Mouse (Mus musculus): Measurements from ENCODE around the gene Cd209e.
"Not testable (repeated sequence)": the region's sequence is repeated elsewhere in the genome, so short reads cannot be mapped to it uniquely, and the experiment has no call there.

Cd209e gene

DNA sequence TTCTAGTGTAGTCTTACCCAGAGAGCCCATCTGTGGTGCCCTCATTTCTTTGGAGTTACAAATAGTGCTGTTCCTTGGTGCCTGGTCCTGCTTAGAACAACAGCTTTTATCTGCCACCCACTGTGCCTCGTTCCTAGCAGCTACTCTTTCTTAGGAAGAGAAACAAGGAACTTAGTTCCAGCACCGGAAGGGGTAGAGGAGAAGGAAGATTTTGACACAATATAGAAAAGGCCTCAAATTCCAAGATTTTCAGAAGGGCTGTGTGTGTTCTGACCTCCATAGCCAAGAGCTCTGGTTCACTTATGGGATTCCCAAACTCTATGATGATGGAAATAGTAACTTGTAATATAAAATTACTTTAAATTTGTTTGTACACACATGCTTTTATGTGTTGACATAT is at the start of gene Cd209e:
Cd209e (minus strand) TSS at position 101 of the 400 bp plus-strand sequence.
- no peak for DNase-seq (ENCODE audit: low read depth)

GRCm38 (mm10) chr8:3878455-3878854 is 24.3 kb upstream of the Cd209e start, which contains the start of gene Cd209d:
Cd209d (minus strand) TSS chr8:3878555.
- DNase-seq (ENCODE audit: low read depth), result no peak

GRCm38 (mm10) chr8:3876121-3876520 is 22.0 kb upstream of the Cd209e start:
- DNase-seq (ENCODE audit: low read depth), result no peak

- not testable (repeated sequence) for DNase-seq (ENCODE audit: low read depth)
Measured at GRCm38 (mm10) chr8:3862736-3863135, 8.6 kb upstream of the Cd209e start.

DNA sequence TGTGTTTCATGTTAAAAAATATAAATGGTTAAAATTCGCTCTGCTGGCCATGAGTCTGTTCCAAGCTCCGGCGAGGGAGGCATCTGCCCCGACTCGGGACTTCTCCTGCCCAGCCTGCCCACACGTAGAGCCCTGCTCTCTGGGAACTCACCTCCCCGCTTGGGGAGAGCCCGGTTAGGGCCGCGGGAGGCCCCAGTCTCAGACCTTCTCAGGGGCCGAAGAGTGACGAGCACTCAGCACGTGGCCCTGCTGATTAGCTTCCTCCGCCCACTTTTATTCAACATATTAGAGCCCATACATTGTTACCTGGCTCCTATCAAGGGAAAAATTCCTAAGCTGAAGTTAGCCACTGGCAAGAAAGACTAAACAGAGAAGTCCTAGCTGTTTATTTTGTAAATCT is 51.0 kb downstream of the Cd209e start:
- DNase-seq (ENCODE audit: low read depth), result peak; percentile 54
